Mouse (Mus musculus): ENCODE measurements around the gene Scgb2b18. TPM values are rescaled to one million over a fixed set of nuclear protein-coding genes. Genes with fewer than 3 reads are reported as not detected.
"Not testable (repeated sequence)": the region's sequence is repeated elsewhere in the genome, so short reads cannot be mapped to it uniquely, and the experiment has no call there.

Scgb2b18 gene
- polyA plus RNA-seq (2015; fragmentation: Nextera tagmentation; extraction: Ambion mirVana) = not detected in 2 replicates

GRCm38 (mm10) chr7:33173764-33174163 lies at the start of gene Scgb2b18:
Gene Scgb2b18, minus strand, starts transcription at chr7:33173864.
- not testable (repeated sequence) for H3K9ac ChIP-seq (ENCODE audit: low read depth, low read length); H3K36me3 ChIP-seq (ENCODE audit: control insufficient read depth, insufficient read depth); H3K4me3 ChIP-seq (ENCODE audit: low read depth, low read length); H3K9me3 ChIP-seq (ENCODE audit: control insufficient read depth); H3K27ac ChIP-seq (ENCODE audit: low read depth, low read length); H3K27me3 ChIP-seq (replicated peaks; ENCODE audit: control insufficient read depth, insufficient read depth, low read length); H3K4me2 ChIP-seq (replicated peaks; ENCODE audit: low read depth); H3K4me1 ChIP-seq (replicated peaks; ENCODE audit: control insufficient read depth, insufficient read depth, low read length); ATAC-seq
- WGBS = 76% methylated on average over 2 of the region's 2 CpGs

- H3K27ac ChIP-seq (ENCODE audit: low read depth, low read length); H3K9ac ChIP-seq (ENCODE audit: low read depth, low read length); ATAC-seq; H3K27me3 ChIP-seq (replicated peaks; ENCODE audit: control insufficient read depth, insufficient read depth, low read length); H3K4me3 ChIP-seq (ENCODE audit: low read depth, low read length); H3K36me3 ChIP-seq (ENCODE audit: control insufficient read depth, insufficient read depth); H3K9me3 ChIP-seq (ENCODE audit: control insufficient read depth); H3K4me2 ChIP-seq (replicated peaks; ENCODE audit: low read depth); H3K4me1 ChIP-seq (replicated peaks; ENCODE audit: control insufficient read depth, insufficient read depth, low read length): not testable (repeated sequence)
- no CpG with 5 or more reads among the region's 2 CpGs for WGBS
Measured at GRCm38 (mm10) chr7:33185268-33185667, 11.6 kb upstream of the Scgb2b18 start, which contains the start of gene Scgb1b18. Gene Scgb1b18, plus strand, starts transcription at chr7:33185568.

Other genes with a start within 250 kb of the Scgb2b18 start
- gene Scgb2b17, start 117.3 kb downstream of the Scgb2b18 start, polyA plus RNA-seq (2015; fragmentation: Nextera tagmentation; extraction: Ambion mirVana) = not detected in 2 replicates
- not detected in 2 replicates for gene Scgb1b17, start 110.4 kb downstream of the Scgb2b18 start, polyA plus RNA-seq (2015; fragmentation: Nextera tagmentation; extraction: Ambion mirVana)
- not detected in 2 replicates for gene Scgb1b18, start 11.7 kb upstream of the Scgb2b18 start, polyA plus RNA-seq (2015; fragmentation: Nextera tagmentation; extraction: Ambion mirVana)
- not detected in 2 replicates for gene Scgb2b19, start 106.5 kb upstream of the Scgb2b18 start, polyA plus RNA-seq (2015; fragmentation: Nextera tagmentation; extraction: Ambion mirVana)
- not detected in 2 replicates for gene Scgb1b19, start 113.4 kb upstream of the Scgb2b18 start, polyA plus RNA-seq (2015; fragmentation: Nextera tagmentation; extraction: Ambion mirVana)
- gene Scgb2b20, start 192.5 kb upstream of the Scgb2b18 start, polyA plus RNA-seq (2015; fragmentation: Nextera tagmentation; extraction: Ambion mirVana) = not detected in 2 replicates
- gene Scgb1b20, start 199.4 kb upstream of the Scgb2b18 start, polyA plus RNA-seq (2015; fragmentation: Nextera tagmentation; extraction: Ambion mirVana) = not detected in 2 replicates

All from intestine, postnatal 0 days (tissue).